Mouse (Mus musculus): ENCODE measurements at regions not wholly inside any gene's neighbourhood (a gene's known extent, or its start where the extent isn't known, plus 50 kb on each side); places are given as distances from the start of the nearest gene placed in this dataset.

DNA sequence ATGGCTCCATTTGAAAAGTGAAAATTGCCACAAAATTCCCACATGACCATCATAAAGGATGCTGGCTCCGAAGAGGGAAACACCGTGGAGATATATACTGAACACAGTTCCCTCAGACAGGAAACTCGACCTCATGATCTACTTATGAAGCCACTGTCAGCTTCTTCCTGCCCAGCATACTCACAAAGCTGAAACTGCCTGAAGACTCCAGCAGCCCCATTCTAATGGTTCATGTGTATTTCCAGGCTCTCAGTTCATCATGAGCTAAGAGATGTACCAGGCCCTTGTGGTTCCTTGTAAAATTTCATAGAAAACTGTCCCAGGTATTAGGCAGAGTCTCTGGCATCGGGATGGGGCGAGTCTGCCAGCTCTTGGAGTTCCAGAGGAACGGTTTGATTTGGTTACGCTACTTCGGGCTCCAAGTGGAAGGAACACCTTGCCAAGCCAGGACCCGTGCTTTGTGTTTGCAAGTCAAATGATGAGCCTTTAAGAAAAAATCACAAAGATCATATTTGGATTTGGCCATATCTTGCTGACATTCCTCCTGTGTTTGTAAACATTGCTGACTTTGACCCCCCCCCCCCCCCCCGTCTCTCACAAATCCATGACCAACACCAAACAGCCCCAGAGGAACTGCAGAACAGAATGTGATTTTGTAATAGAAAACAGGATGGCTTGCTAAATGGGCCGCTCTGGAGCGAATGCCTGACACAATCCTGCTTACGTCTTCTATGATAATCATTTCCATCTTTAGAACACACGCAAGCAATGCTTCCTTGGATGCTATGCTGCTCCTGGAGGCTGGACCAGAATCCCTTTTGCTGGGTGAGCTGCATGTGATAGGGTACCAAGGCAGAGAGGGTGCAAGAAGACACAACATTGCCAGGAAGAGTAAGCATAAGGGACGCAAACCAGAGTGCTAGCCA, 203.7 kb upstream of the Gm15217 start:
- TF ChIP-seq CTCF (IDR thresholded peaks at IDR 0.05; ENCODE audit: low read depth, low read length) (no peak), POLR2A (IDR thresholded peaks at IDR 0.05; ENCODE audit: extremely low read depth, insufficient read depth, low read length) (no peak)
